Mouse (Mus musculus): ENCODE results near the gene Macrod2.

DNA sequence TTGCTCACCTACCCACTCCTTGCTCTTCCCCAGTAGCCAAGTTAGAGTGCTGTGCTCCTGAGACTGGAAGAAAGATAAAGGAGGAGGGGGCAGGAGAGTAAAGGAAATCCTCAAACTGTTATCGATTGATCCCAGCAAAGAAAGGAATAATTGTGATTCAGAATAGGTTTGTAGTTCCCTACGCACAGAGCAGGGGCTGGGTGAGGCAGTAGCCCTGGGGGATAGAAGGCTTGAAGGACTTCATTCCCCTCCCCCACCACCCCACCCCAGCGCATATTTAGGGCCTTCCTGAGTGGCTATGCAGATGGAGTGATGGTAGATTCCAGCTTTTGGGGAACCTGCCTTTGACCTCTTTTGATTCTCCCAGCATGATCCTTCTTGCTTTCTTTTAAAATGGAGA, 281.6 kb downstream of the Macrod2 start:
- TF ChIP-seq GATA1 (IDR thresholded peaks at IDR 0.05; ENCODE audit: borderline replicate concordance, low read length) (no peak), FLI1 (IDR thresholded peaks at IDR 0.05; ENCODE audit: low read length) (no peak)

Measured in megakaryocyte, embryonic 14.5 days (primary cell).